Mouse (Mus musculus) myocyte (in vitro differentiated cells): ENCODE results near the gene Olfr619. TPM values are rescaled to one million over a fixed set of nuclear protein-coding genes. Genes with fewer than 3 reads are reported as not detected.

Source experiments
- H3K27me3 ChIP-seq: one replicate; pipeline ENCODE4 v1.6.1; 2011; ENCODE audit not compliant: control insufficient read depth, insufficient read depth, insufficient read length
- H3K36me3 ChIP-seq: one replicate; pipeline ENCODE4 v1.6.1; 2011; ENCODE audit not compliant: control insufficient read depth, insufficient read depth
- H3K4me2 ChIP-seq: one replicate; pipeline ENCODE4 v1.6.1; 2011; ENCODE audit warnings: low read depth, control low read depth
- H3K4me3 ChIP-seq: one replicate; pipeline ENCODE4 v1.5.1; 2011; ENCODE audit warnings: mild to moderate bottlenecking, control low read depth, moderate library complexity
- H3K79me2 ChIP-seq: one replicate; pipeline ENCODE4 v1.6.1; 2011; ENCODE audit not compliant: control insufficient read depth, insufficient read depth
- H3ac ChIP-seq: one replicate; pipeline ENCODE4 v1.6.1; 2011; ENCODE audit not compliant: control insufficient read depth, insufficient read length
- CEBPB ChIP-seq: IDR thresholded peaks from 2 replicates; pipeline ENCODE4 v1.6.1; 2011; ENCODE audit warnings: mild to moderate bottlenecking, moderate library complexity; ENCODE audit not compliant: poor library complexity, insufficient read depth, severe bottlenecking
- E2F4 ChIP-seq: IDR thresholded peaks from one replicate; pipeline ENCODE4 v1.6.1; 2011; ENCODE audit warnings: mild to moderate bottlenecking, control low read depth, moderate library complexity; ENCODE audit not compliant: insufficient read depth
- MAX ChIP-seq: IDR thresholded peaks from one replicate; pipeline ENCODE4 v1.6.1; 2011; ENCODE audit warnings: low read depth, mild to moderate bottlenecking, control low read depth
- MYOD1 ChIP-seq, 3 experiments: IDR thresholded peaks; one replicate each; pipeline ENCODE4 v1.6.1; 2011; ENCODE audit warnings: control low read depth in 2 of 3, low read depth in 2 of 3, mild to moderate bottlenecking in 2 of 3, moderate library complexity in 1 of 3; ENCODE audit not compliant: insufficient read length in 2 of 3, control insufficient read depth in 1 of 3
- MYOG ChIP-seq, 3 experiments: IDR thresholded peaks; one replicate each; pipeline ENCODE4 v1.6.1; 2011; ENCODE audit warnings: control low read depth in 2 of 3, low read depth in 2 of 3, mild to moderate bottlenecking in 2 of 3; ENCODE audit not compliant: insufficient read length in 2 of 3, control insufficient read depth in 1 of 3, insufficient read depth in 1 of 3
- POLR2A ChIP-seq: IDR thresholded peaks from one replicate; pipeline ENCODE4 v1.6.1; 2011; ENCODE audit warnings: low read depth, mild to moderate bottlenecking, control low read depth, moderate library complexity; ENCODE audit not compliant: insufficient read length
- POLR2AphosphoS2 ChIP-seq: IDR thresholded peaks from one replicate; pipeline ENCODE4 v1.6.1; 2011; ENCODE audit warnings: low read depth, control low read depth; ENCODE audit not compliant: insufficient read length
- REST ChIP-seq: IDR thresholded peaks from one replicate; pipeline ENCODE4 v1.6.1; 2011; ENCODE audit warnings: mild to moderate bottlenecking, control low read depth, moderate library complexity; ENCODE audit not compliant: insufficient read depth, insufficient read length
- SRF ChIP-seq: IDR thresholded peaks from one replicate; pipeline ENCODE4 v1.6.1; 2011; ENCODE audit warnings: low read depth; ENCODE audit not compliant: control insufficient read depth, insufficient read length
- TCF12 ChIP-seq: IDR thresholded peaks from one replicate; pipeline ENCODE4 v1.6.1; 2011; ENCODE audit warnings: mild to moderate bottlenecking, control low read depth; ENCODE audit not compliant: poor library complexity, insufficient read depth, severe bottlenecking
- TCF3 ChIP-seq: IDR thresholded peaks from one replicate; pipeline ENCODE4 v1.6.1; 2011; ENCODE audit warnings: low read depth, control low read depth; ENCODE audit not compliant: insufficient read length
- USF1 ChIP-seq: IDR thresholded peaks from one replicate; pipeline ENCODE4 v1.6.1; 2011; ENCODE audit warnings: low read depth, mild to moderate bottlenecking, control low read depth, moderate library complexity
- polyA plus RNA-seq: library from polyadenylated mRNA; unstranded; fragments of >200 nt; fragmentation: generic; extraction: Trizol; gene quantifications from one replicate; pipeline ENCODE4 v1.2.1, GENCODE M21; 2012; ENCODE audit warnings: missing spikeins

Olfr619 gene
- polyA plus RNA-seq, 1 experiment, result not detected

GRCm38 (mm10) chr7:103607425-103607824 is 7.0 kb downstream of the Olfr619 start:
- H3ac ChIP-seq, result no peak overlapping the region
- H3K4me3 ChIP-seq, result no peak overlapping the region
- no peaks in the 10 kb centered on the region for H3K79me2 ChIP-seq
- no peaks in the 10 kb centered on the region for H3K36me3 ChIP-seq
- no peaks in the 10 kb centered on the region for H3K27me3 ChIP-seq
- no peak overlapping the region for H3K4me2 ChIP-seq
- TF ChIP-seq TCF12 (no peak), E2F4 (no peak), POLR2AphosphoS2 (no peak), REST (no peak), SRF (no peak), TCF3 (no peak), MYOG (IDR thresholded peaks at IDR 0.05; ENCODE audit: control insufficient read depth in 1 of 3, insufficient read depth in 1 of 3, insufficient read length in 2 of 3, low read depth in 2 of 3) (no peak), MYOD1 (IDR thresholded peaks at IDR 0.05; ENCODE audit: control insufficient read depth in 1 of 3, insufficient read length in 2 of 3, low read depth in 2 of 3) (no peak), USF1 (no peak), CEBPB (no peak), MAX (no peak), POLR2A (no peak)

GRCm38 (mm10) chr7:103612434-103612833 is 12.1 kb downstream of the Olfr619 start, which contains the start of gene Olfr620:
TSS of gene Olfr620 (minus strand) at chr7:103612534.
- Histone ChIP-seq H3ac (no peak within 1 kb of the TSS), H3K4me2 (no peak within 1 kb of the TSS), H3K79me2 (no peaks in the 10 kb centered on the region), H3K4me3 (no peak within 1 kb of the TSS), H3K36me3 (no peaks in the 10 kb centered on the region), H3K27me3 (no peaks in the 10 kb centered on the region)
- TF ChIP-seq TCF3 (no peak), POLR2A (no peak), TCF12 (no peak), E2F4 (no peak), POLR2AphosphoS2 (no peak), MAX (no peak), USF1 (no peak), SRF (no peak), REST (no peak), MYOG (IDR thresholded peaks at IDR 0.05; ENCODE audit: control insufficient read depth in 1 of 3, insufficient read depth in 1 of 3, insufficient read length in 2 of 3, low read depth in 2 of 3) (no peak), MYOD1 (IDR thresholded peaks at IDR 0.05; ENCODE audit: control insufficient read depth in 1 of 3, insufficient read length in 2 of 3, low read depth in 2 of 3) (no peak), CEBPB (no peak)

GRCm38 (mm10) chr7:103636795-103637194 is 36.4 kb downstream of the Olfr619 start:
- Histone ChIP-seq H3K27me3 (no peaks in the 10 kb centered on the region), H3K79me2 (no peaks in the 10 kb centered on the region), H3K4me2 (no peak overlapping the region), H3K4me3 (no peak overlapping the region), H3ac (no peak overlapping the region), H3K36me3 (no peaks in the 10 kb centered on the region)
- no peak for TF ChIP-seq TCF3
- no peak for TF ChIP-seq MAX
- no peak for TF ChIP-seq MYOG (IDR thresholded peaks at IDR 0.05; ENCODE audit: control insufficient read depth in 1 of 3, insufficient read depth in 1 of 3, insufficient read length in 2 of 3, low read depth in 2 of 3)
- no peak for TF ChIP-seq POLR2A
- no peak for TF ChIP-seq TCF12
- TF ChIP-seq CEBPB, result no peak
- no peak for TF ChIP-seq SRF
- TF ChIP-seq POLR2AphosphoS2, result no peak
- TF ChIP-seq REST, result no peak
- no peak for TF ChIP-seq MYOD1 (IDR thresholded peaks at IDR 0.05; ENCODE audit: control insufficient read depth in 1 of 3, insufficient read length in 2 of 3, low read depth in 2 of 3)
- no peak for TF ChIP-seq USF1
- no peak for TF ChIP-seq E2F4

GRCm38 (mm10) chr7:103642602-103643001 is 42.2 kb downstream of the Olfr619 start, which contains the start of gene Olfr622:
TSS of gene Olfr622 (minus strand) at chr7:103642702.
- Histone ChIP-seq H3K27me3 (no peaks in the 10 kb centered on the region), H3K4me3 (no peak within 1 kb of the TSS), H3ac (no peak within 1 kb of the TSS), H3K36me3 (no peaks in the 10 kb centered on the region), H3K79me2 (no peaks in the 10 kb centered on the region), H3K4me2 (no peak within 1 kb of the TSS)
- TF ChIP-seq CEBPB, result no peak
- no peak for TF ChIP-seq TCF3

GRCm38 (mm10) chr7:103644070-103644469 is 43.7 kb downstream of the Olfr619 start:
- no peak for TF ChIP-seq REST
- H3K4me2 ChIP-seq, result no peak overlapping the region
- no peaks in the 10 kb centered on the region for H3K27me3 ChIP-seq
- no peak overlapping the region for H3ac ChIP-seq
- no peak overlapping the region for H3K4me3 ChIP-seq
- no peaks in the 10 kb centered on the region for H3K79me2 ChIP-seq
- H3K36me3 ChIP-seq, result no peaks in the 10 kb centered on the region

Other genes with a start within 250 kb of the Olfr619 start
- not detected for gene Olfr601, start 237.9 kb upstream of the Olfr619 start, polyA plus RNA-seq
- gene Olfr603, start 214.4 kb upstream of the Olfr619 start, polyA plus RNA-seq, result not detected
- not detected for gene Usp17lc, start 185.5 kb upstream of the Olfr619 start, polyA plus RNA-seq
- not detected for gene Olfr605, start 155.1 kb upstream of the Olfr619 start, polyA plus RNA-seq
- not detected for gene Olfr606, start 151.5 kb upstream of the Olfr619 start, polyA plus RNA-seq
- gene Olfr607, start 136.4 kb upstream of the Olfr619 start, polyA plus RNA-seq, result not detected
- not detected for gene Olfr608, start 130.7 kb upstream of the Olfr619 start, polyA plus RNA-seq
- gene Olfr609, start 102.5 kb upstream of the Olfr619 start, polyA plus RNA-seq, result not detected
- not detected for gene Olfr610, start 88.5 kb upstream of the Olfr619 start, polyA plus RNA-seq
- gene Olfr611, start 79.7 kb upstream of the Olfr619 start, polyA plus RNA-seq, result not detected
- gene Olfr612, start 57.9 kb upstream of the Olfr619 start, polyA plus RNA-seq, result not detected
- gene Olfr613, start 52.5 kb upstream of the Olfr619 start, polyA plus RNA-seq, result not detected
- gene Olfr615, start 44.5 kb upstream of the Olfr619 start, polyA plus RNA-seq, result not detected
- not detected for gene Olfr616, start 31.4 kb upstream of the Olfr619 start, polyA plus RNA-seq
- gene Olfr617, start 27.5 kb upstream of the Olfr619 start, polyA plus RNA-seq, result not detected
- not detected for gene Olfr618, start 10.5 kb upstream of the Olfr619 start, polyA plus RNA-seq
- not detected for gene Olfr620, start 12.0 kb downstream of the Olfr619 start, polyA plus RNA-seq
- gene Olfr622, start 42.1 kb downstream of the Olfr619 start, polyA plus RNA-seq, result not detected
- not detected for gene Olfr623, start 63.1 kb downstream of the Olfr619 start, polyA plus RNA-seq
- not detected for gene Olfr624, start 70.6 kb downstream of the Olfr619 start, polyA plus RNA-seq
- gene Olfr625-ps1, start 82.1 kb downstream of the Olfr619 start, polyA plus RNA-seq, result not detected
- not detected for gene Olfr243, start 114.1 kb downstream of the Olfr619 start, polyA plus RNA-seq
- gene Olfr628, start 129.8 kb downstream of the Olfr619 start, polyA plus RNA-seq, result not detected
- gene Olfr629, start 144.4 kb downstream of the Olfr619 start, polyA plus RNA-seq, result not detected
- gene Olfr630, start 156.8 kb downstream of the Olfr619 start, polyA plus RNA-seq, result not detected
- not detected for gene Olfr69, start 171.0 kb downstream of the Olfr619 start, polyA plus RNA-seq
- gene Olfr68, start 179.1 kb downstream of the Olfr619 start, polyA plus RNA-seq, result not detected
- not detected for gene Olfr67, start 191.2 kb downstream of the Olfr619 start, polyA plus RNA-seq
- not detected for gene Hbb-bt, start 213.4 kb downstream of the Olfr619 start, polyA plus RNA-seq
- gene Hbb-bs, start 227.5 kb downstream of the Olfr619 start, polyA plus RNA-seq, result not detected
- not detected for gene Hbb-bh2, start 239.9 kb downstream of the Olfr619 start, polyA plus RNA-seq
- not detected for gene Hbb-bh1, start 242.6 kb downstream of the Olfr619 start, polyA plus RNA-seq